Mouse (Mus musculus): ENCODE results near the gene Gm20431.

DNA sequence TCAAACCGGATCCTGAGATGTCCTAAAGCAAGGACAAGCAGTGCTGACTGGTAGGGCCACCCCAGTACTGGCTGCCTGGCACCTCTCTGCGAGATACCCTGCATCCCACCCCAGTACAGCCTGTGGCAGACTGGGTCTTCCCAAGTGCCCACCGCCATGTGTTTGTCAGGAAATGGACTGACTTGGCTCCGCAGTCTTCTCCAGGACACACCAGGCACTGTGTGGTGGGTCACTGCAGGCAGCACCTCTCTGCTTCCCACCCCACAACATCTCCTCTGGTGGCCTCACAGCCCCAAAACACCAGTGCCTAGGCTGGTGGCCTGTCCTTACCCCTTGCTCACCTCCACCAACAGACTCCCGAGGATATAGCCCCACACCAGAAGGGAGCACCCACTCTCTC is 30.9 kb downstream of the Gm20431 start:
- no peak for TF ChIP-seq CTCF (IDR thresholded peaks at IDR 0.05; ENCODE audit: borderline replicate concordance, insufficient read depth, low read depth, low read length)
- no peak for TF ChIP-seq POLR2A (IDR thresholded peaks at IDR 0.05; ENCODE audit: borderline replicate concordance, insufficient read depth, low read length)

Measured in cerebellum, adult 2 months (tissue).